Mouse (Mus musculus) regulatory T cell (primary cell): ENCODE results near the gene Rtcb.

Experiments used
- in situ Hi-C: fragments of 300-600 bp; cut with MboI, MseI; formaldehyde crosslinking; loops from one replicate; pipeline ENCODE4 v1.15.1; 2025; ENCODE audit warnings: high pct_unique_total_duplicates

Rtcb gene

GRCm38 (mm10) chr10:85957464-85957950, at the start of gene Rtcb:
Rtcb (minus strand) TSS chr10:85957823.
- in situ Hi-C loops, result loop anchor here (5.0 kb wide), 1 partner anchor 820 kb away; the partner anchor contains the start of gene Nt5dc3

- in situ Hi-C loops, result no loop called here
Measured at GRCm38 (mm10) chr10:86006455-86006854, 48.8 kb upstream of the Rtcb start.

GRCm38 (mm10) chr10:86000447-86000846, 42.8 kb upstream of the Rtcb start:
- in situ Hi-C loops, result no loop called here

- in situ Hi-C loops, result no loop called here
Measured at GRCm38 (mm10) chr10:85994543-85995104, 37.0 kb upstream of the Rtcb start.

- in situ Hi-C loops, result no loop called here
Measured at GRCm38 (mm10) chr10:85993836-85994235, 36.2 kb upstream of the Rtcb start.

- in situ Hi-C loops, result no loop called here
Measured at GRCm38 (mm10) chr10:85992412-85992811, 34.8 kb upstream of the Rtcb start.

- in situ Hi-C loops, result no loop called here
Measured at GRCm38 (mm10) chr10:85989412-85990115, 31.9 kb upstream of the Rtcb start.

- in situ Hi-C loops, result loop anchor here (5.0 kb wide), 1 partner anchor 494 kb away; no protein-coding TSS in a partner anchor
Measured at GRCm38 (mm10) chr10:85972915-85973314, 15.3 kb upstream of the Rtcb start.

- in situ Hi-C loops, result loop anchor here (5.0 kb wide), 1 partner anchor 495 kb away; no protein-coding TSS in a partner anchor
Measured at GRCm38 (mm10) chr10:85971826-85972225, 14.2 kb upstream of the Rtcb start.

- in situ Hi-C loops, result loop anchor here (5.0 kb wide), 1 partner anchor 497 kb away; no protein-coding TSS in a partner anchor
Measured at GRCm38 (mm10) chr10:85969894-85970620, 12.4 kb upstream of the Rtcb start.

- in situ Hi-C loops, result no loop called here
Measured at GRCm38 (mm10) chr10:85968731-85969130, 11.1 kb upstream of the Rtcb start.

GRCm38 (mm10) chr10:85968157-85968634, 10.6 kb upstream of the Rtcb start:
- in situ Hi-C loops, result no loop called here

- in situ Hi-C loops, result no loop called here
Measured at GRCm38 (mm10) chr10:85967411-85968156, 10.0 kb upstream of the Rtcb start.

- in situ Hi-C loops, result no loop called here
Measured at GRCm38 (mm10) chr10:85966476-85966875, 8.9 kb upstream of the Rtcb start.

GRCm38 (mm10) chr10:85964316-85964715, 6.7 kb upstream of the Rtcb start:
- in situ Hi-C loops, result loop anchor here (5.0 kb wide), 1 partner anchor 68 kb away; no protein-coding TSS in a partner anchor

GRCm38 (mm10) chr10:85962897-85963296, 5.3 kb upstream of the Rtcb start:
- in situ Hi-C loops, result loop anchor here (5.0 kb wide), 1 partner anchor 69 kb away; no protein-coding TSS in a partner anchor

GRCm38 (mm10) chr10:85956871-85957419, 678 bp downstream of the Rtcb start:
- in situ Hi-C loops, result loop anchor here (5.0 kb wide), 1 partner anchor 820 kb away; the partner anchor contains the start of gene Nt5dc3

GRCm38 (mm10) chr10:85954429-85954828, 3.2 kb downstream of the Rtcb start:
- in situ Hi-C loops, result no loop called here

GRCm38 (mm10) chr10:85953401-85953800, 4.2 kb downstream of the Rtcb start:
- in situ Hi-C loops, result no loop called here

- in situ Hi-C loops, result no loop called here
Measured at GRCm38 (mm10) chr10:85951765-85952443, 5.7 kb downstream of the Rtcb start.
